Mouse (Mus musculus) bone marrow macrophage, adult 2 months (primary cell): ENCODE data around the gene H2-Ke6.

Experiments used
- CTCF ChIP-seq: IDR thresholded peaks from 2 replicates; pipeline ENCODE4 v1.5.1; 2012; ENCODE audit warnings: low read depth, mild to moderate bottlenecking, low read length, moderate library complexity
- POLR2A ChIP-seq: IDR thresholded peaks from 2 replicates; pipeline ENCODE4 v1.6.1; 2012; ENCODE audit warnings: mild to moderate bottlenecking, low read depth, low read length, borderline replicate concordance

DNA sequence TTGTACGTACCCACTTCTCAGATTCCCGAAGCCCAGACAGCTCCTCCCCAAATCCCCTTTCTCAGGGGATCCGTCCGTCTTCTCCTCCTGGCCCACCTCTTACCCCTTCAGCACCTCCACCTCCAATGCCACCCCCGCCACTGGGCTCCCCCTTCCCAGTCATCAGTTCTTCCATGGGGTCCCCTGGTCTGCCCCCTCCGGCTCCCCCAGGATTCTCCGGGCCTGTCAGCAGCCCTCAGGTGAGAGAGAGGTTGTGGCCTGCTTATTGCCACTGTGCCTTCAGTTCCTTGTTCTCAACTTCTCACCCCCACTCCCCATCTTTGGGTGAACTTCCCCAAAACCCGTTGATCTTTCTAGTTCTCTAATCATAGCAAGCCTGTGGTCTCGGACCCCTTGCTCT lies 4.9 kb upstream of the H2-Ke6 start:
- TF ChIP-seq CTCF (no peak), POLR2A (no peak)
